Mouse (Mus musculus): ENCODE measurements at regions not wholly inside any gene's neighbourhood (a gene's known extent, or its start where the extent isn't known, plus 50 kb on each side); places are given as distances from the start of the nearest gene placed in this dataset.

DNA sequence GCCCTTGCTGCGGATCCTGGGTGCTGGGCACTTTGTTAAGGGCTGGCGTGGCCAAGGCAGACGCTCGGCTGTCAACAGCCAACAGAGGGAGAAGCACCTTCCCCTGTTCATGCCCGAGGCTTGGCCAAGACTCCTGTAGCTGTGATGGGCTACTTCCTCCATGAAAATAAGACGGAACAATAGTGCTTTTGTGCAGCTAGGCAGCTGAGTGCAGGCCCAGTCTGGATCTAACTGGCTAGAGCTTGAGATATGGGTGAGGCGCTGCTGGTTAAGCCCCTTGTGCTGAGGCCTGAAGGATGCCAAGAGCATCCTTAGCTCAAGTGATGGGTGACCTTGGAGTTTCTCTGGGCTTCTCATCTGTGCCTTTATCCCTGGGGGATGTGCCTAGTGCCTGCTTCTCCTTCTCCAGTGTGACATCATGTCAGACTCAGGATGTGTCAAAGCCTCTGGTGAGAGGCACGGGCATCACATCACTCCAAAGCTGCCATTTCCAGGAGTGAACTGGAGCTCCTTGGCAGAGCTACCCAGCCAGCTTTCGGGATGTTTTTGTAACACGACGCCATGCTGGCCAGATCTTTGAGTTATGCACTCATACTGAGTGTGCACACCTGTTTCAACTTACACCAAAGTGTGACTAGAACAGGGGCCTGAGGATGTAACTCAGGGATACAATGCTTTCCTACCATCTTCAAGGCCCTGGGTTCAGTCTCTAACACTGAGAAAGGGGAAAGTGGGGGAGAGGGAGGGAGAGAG, 360.1 kb upstream of the Tbx3 start:
- no peak for DNase-seq

DNA sequence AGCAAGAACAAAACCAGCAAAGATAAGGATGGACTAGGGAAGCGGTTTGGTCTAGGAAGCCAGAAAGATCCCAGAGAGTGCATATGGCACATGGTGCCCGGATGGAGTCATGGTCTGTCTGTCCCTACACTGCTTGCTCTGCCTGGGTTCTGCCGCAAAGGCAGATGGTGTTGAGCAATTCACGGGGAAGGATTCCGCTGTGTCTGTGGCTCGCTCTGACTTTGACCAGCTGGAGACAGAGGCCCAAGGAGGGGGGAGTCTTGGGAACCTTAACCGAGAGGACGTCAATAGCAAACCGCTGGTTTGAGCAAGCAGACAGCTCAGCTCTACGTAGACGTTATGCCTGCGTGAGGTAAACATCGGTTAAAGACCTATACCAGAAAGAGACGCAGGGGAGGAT, 357.7 kb upstream of the Tbx3 start:
- DNase-seq: no peak

DNA sequence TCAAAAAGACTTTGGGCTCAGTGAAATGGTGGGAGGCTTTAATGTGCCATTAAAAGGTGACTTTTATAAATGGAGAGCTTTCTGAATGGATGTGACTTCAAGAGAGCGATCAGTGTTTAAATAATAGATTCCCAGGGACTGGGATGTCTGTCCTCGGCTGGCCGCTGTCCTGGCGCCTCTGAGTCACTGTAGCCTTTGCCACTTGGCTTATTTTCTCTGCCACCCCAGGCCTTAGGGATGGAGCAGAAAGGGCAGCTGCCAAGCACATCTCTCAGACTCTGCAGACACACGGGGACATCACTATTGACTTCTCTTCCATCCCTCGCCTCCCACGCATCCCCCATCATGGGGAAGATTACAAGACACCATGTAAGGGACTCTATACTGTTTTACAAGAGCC, 355.3 kb upstream of the Tbx3 start:
- DNase-seq: no peak

DNA sequence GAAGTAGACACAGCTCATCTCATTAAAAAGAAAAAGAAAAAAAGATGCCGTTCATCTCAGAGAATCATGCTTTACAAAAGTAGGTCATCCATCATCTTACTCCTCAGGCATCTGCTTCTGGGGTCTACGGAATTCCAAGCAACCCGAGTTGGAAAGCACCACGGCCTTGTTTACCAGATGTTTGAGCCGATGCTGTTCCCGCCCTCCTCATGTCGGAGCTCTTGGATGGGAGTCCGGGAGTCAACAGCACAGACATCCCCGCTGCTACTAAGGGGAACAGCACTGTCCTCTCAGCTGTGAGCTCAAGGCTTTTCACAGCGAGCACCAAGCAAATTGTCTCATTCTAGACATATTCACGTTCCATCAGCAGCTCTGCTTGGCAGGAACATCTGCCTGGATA, 352.9 kb upstream of the Tbx3 start:
- DNase-seq: no peak

DNA sequence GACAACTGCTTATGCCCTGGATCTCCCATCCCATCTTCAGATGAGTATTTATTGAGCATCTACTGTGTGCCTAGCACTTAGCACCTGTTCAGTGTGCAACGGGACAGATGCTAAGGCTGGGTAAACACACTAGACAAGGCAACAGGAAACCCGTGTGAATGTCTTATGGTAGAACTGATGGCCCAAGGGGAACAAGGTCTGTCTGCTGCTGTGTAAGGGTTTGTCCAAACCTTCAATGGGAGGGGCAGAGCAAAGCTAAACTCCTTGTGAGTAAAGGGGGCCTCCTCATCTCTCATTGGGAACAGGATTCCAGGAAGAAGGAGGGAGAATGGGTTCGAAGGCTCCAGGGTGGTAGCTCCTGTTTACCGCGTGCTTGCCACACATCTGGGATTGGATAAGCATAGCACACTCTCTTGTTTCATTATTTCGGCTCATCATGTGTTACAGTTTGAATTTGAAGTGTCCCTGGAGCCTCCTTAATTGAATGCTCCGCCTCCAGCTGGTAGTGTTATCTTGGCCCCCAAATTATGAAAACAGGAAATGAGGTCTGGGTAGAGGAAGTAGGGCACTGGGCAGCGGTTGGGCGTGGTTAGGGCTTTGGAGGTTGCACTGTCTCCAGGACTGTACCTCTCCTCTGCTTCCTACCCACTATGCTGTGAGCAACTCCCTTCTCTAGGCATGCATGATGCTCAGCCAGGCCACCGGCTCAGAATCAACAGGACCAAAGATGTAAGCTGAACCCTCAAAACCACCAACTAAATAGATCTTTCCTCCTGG, 348.9 kb upstream of the Tbx3 start:
- DNase-seq: peak; percentile 21

- no peak for DNase-seq
These were observed 348.1 kb upstream of the Tbx3 start for GRCm38 (mm10) chr5:119322411-119322810.

GRCm38 (mm10) chr5:119325681-119326255, 344.7 kb upstream of the Tbx3 start:
- DNase-seq: no peak

GRCm38 (mm10) chr5:119326895-119327294, 343.6 kb upstream of the Tbx3 start:
- no peak for DNase-seq

- DNase-seq: no peak
These were observed 341.5 kb upstream of the Tbx3 start for GRCm38 (mm10) chr5:119328971-119329370.

GRCm38 (mm10) chr5:119329371-119329770, 341.1 kb upstream of the Tbx3 start:
- no peak for DNase-seq

GRCm38 (mm10) chr5:119329860-119330259, 340.6 kb upstream of the Tbx3 start:
- no peak for DNase-seq

GRCm38 (mm10) chr5:119331461-119331860, 339.0 kb upstream of the Tbx3 start:
- DNase-seq: no peak

- no peak for DNase-seq
These were observed 337.8 kb upstream of the Tbx3 start for GRCm38 (mm10) chr5:119332621-119333020.

DNA sequence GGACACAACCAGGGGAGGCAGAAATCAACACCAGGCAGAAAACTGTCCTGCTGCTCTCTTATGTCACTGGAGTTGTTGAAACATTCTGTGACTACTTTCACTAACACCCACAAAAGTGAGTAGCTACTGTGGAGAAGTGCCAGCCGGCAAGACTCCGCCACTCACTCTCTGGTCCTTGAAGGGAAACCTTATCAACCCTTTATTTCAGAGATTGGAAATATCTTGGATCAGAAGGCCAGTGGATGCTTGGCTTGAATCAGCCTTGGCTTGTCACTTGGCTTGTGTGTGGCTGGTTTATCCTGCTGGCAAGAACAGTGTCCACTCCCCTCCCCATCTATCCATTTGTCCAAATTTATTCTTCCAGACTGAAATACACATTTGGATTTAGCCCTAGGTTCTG, 335.3 kb upstream of the Tbx3 start:
- DNase-seq: no peak

GRCm38 (mm10) chr5:119335979-119336378, 334.5 kb upstream of the Tbx3 start:
- DNase-seq: no peak

DNA sequence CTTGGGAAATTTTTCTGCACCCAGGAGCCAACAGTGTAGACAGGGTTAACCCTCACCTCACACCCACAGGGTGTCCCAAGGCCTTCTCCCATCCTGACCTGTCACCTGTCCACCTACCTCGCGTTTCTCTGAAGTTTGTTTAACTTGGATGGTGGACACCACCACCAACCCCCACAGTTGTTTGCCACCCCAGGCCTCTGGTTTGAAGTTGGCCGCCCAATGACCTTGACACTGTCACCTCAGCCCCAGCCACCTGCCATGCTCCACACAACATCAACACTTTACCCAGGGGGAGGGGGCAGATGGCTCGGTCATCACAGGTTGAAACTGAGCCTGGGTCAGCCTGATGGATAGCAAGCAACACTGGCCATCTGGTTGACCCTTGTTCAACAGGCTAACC, 332.7 kb upstream of the Tbx3 start:
- no peak for DNase-seq

DNA sequence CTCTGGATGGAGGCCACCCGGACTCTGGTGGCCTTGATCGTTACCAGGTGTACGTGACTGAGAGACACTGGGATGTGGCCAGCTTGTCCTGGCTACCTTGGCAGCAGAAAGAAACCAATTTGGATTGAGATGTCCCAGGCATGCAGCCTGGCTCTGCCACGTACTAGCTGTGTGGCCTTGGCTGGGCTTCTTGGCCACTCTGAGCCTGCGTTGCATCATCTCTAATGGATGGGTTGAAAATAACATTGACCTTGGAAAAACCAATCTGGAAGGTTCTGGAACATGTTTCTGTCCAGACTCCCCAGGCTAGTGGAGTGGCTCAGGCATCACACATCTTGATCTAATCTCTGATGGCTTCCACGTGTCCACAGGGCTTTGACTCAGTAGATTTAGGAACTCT, 331.8 kb upstream of the Tbx3 start:
- DNase-seq: no peak

DNA sequence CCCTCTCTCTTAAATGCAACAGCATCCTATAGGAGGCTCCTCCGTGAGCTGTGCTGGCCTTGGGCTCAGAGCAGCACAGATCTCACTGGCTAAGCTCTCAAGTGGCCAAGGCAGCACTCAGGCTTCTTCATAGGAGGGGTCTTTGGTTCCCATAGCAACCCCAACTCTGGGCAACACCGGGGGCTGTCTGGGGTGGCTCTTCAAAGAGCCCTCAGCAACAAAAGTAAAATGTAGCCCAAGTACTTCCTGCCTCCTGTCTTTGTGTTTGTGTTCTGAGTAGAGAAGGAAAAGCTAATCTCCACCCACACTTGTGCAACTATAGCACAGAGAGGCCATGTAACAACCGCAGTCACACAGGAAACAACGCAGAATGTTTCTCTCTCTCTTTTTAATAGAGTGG, 322.2 kb upstream of the Tbx3 start:
- DNase-seq: peak; percentile 55

DNA sequence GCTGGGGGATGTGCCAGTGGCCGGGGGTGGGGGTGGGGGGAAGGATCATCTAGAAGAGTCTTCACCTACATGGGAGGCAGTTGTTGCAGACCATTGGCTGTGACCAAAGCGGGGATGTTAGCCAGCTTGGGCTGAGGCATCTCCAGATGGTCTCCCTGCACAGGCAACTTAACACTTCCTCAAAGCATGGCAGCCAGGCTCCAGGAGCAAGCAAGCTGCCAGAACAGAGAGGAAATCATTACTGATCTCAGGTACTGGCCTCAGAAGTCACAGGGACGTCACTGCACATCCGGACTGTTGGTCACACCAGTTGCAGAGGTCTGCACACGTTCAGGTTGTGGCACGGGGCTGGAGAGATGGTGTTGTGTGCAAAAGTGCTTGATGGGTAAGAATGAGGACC, 321.1 kb upstream of the Tbx3 start:
- peak; percentile 28 for DNase-seq

DNA sequence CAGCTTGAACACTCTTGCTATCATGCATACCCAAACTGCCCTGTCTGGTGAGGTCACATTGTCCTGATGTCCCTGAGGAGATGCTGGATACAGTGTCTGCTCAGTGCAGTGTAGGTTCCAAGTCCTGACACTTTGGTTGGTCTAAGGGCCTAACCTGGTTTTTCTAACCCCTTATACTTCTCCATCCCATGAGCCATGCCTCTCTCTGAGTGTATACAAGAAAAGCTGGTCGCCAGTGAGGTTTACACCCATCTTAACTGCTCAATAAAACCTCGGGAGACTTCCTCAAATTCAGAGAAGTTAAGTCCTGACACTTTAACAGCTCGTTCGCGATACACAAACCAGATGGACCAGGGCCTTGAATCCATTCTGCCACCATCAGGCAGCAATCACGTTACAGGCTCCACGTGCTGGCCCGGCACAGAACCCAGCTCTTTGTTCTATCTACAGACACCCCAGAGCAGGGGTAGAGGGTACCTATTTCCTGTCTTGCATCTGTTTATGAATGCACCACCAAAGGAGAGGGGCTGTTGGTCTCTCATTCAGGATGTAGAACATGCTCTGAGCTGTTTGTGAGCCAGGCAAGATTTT, 320.0 kb upstream of the Tbx3 start:
- DNase-seq: peak; percentile 40

DNA sequence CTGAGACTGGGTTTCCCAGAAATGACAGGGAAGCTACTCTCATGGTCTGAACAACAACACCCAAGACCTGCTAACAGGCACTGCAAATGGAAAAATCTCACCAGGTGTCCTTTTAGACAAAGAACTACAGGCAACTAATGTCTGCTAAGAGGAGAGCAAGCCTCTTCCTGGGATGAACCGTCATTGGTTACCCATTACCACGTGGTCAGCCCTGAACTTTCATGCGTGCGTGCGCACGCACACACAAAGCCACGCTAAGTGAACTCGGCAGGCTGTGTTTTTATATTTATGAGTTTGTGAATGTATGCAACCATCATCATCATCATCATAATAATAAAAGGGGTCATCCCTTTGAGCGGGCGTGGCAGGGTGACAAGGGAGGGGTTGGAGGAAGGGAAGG, 315.0 kb upstream of the Tbx3 start:
- DNase-seq: no peak

DNA sequence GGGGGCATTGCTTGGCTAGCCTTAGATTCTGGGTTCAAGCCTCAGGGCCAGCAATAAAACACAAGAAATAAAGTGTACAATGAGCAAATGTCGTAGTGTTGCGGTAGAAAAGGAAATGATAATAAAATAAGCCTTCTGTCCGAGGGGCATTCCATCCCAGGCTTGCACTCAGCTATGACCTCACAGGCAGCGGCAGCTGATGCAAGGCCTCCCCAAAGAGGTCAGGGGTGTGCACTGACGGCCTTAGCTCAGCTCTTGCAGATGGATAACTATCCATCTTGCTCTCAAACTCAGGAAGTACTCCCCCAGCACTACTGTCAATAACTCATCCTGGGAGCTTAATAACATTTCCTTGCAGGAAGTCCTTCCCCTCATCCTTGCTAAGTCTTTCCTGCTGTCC, 314.4 kb upstream of the Tbx3 start:
- no peak for DNase-seq

DNA sequence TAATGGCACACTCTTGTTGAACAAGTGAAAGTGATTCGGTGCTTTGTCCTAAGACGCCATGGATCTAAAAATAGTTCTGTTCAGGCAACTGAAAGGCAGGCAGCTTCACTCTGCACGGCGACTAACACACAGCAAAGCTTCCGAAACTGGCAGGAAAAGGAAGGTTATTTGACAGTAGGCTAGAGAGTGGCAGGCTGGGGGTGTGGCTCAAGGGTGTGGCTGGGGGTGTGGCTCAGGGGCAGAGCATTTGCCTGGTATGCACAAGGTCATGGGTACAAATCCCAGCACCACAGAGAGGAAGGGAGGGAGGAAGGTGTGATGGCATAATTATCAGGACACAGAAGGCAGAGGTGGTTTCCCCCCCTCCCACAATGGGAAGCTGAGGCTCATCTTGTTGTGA, 310.8 kb upstream of the Tbx3 start:
- peak; percentile 59 for DNase-seq

DNA sequence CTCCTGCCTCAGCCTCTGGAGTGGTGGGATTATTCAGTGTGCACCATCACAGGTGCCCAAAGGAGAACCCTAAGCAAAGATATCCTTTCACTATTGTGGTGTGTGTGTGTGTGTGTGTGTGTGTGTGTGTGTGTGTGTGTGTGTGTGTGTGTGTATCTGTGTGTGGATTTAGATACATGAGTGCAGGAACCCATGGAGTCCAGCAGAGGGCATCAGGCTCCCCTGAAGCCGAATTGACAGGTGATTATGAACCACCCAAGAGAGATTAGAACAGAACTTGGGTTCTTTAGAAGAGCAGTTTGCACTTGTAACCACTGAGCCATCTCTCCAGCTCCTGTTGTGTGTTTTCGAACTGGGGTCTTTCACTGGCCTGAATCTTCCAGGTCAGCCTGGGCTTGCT, 310.1 kb upstream of the Tbx3 start:
- DNase-seq: no peak

Data from thymus, postnatal 4 days (tissue).